Mouse (Mus musculus) forebrain, embryonic 13.5 days (tissue): ENCODE data around the gene Glis3. TPM values are rescaled to one million over a fixed set of nuclear protein-coding genes. Genes with fewer than 3 reads are reported as not detected.
A peak's percentile ranks its signal among the peaks of the same experiment; 100 is the strongest.

ENCODE experiments used
- ATAC-seq: fragments of 200-750 bp; cut with Nextera tagmentation; 2 replicates; pipeline ENCODE4 v1.8.0; 2017
- H3K27ac ChIP-seq: fragments of 300-500 bp; sonication (generic); 2 replicates; pipeline ENCODE4 v1.5.1; 2015; ENCODE audit warnings: inconsistent platforms, mild to moderate bottlenecking, moderate library complexity
- H3K27me3 ChIP-seq: fragments of 300-500 bp; sonication (generic); 2 replicates; pipeline ENCODE4 v1.6.1; 2015; ENCODE audit warnings: mild to moderate bottlenecking, inconsistent platforms
- H3K36me3 ChIP-seq: fragments of 300-500 bp; sonication (generic); 2 replicates; pipeline ENCODE4 v1.6.1; 2015; ENCODE audit warnings: mild to moderate bottlenecking, inconsistent platforms; ENCODE audit not compliant: poor library complexity, severe bottlenecking
- H3K4me1 ChIP-seq: fragments of 300-500 bp; sonication (generic); 2 replicates; pipeline ENCODE4 v1.6.1; 2015; ENCODE audit warnings: inconsistent platforms
- H3K4me2 ChIP-seq: fragments of 300-500 bp; sonication (generic); 2 replicates; pipeline ENCODE4 v1.6.1; 2015; ENCODE audit warnings: inconsistent platforms, mild to moderate bottlenecking, moderate library complexity
- H3K4me3 ChIP-seq: fragments of 300-500 bp; sonication (generic); 2 replicates; pipeline ENCODE4 v1.5.1; 2015; ENCODE audit warnings: mild to moderate bottlenecking, inconsistent platforms
- H3K9ac ChIP-seq: fragments of 300-500 bp; sonication (generic); 2 replicates; pipeline ENCODE4 v1.6.1; 2015; ENCODE audit warnings: mild to moderate bottlenecking, inconsistent platforms
- H3K9me3 ChIP-seq: fragments of 300-500 bp; sonication (generic); replicated peaks from 2 replicates; pipeline ENCODE4 v1.6.1; 2016; ENCODE audit warnings: inconsistent platforms
- WGBS: fragments of 180-500 bp; shearing (Covaris S2); methylation state at CpG from one replicate; pipeline ENCODE4 v1.1.7; 2015; 5-methylcytosine and 5-hydroxymethylcytosine counted together
- polyA plus RNA-seq: library from polyadenylated mRNA; unstranded; fragments of >200 nt; fragmentation: Nextera tagmentation; extraction: Ambion mirVana; gene quantifications from 2 replicates; pipeline ENCODE4 v1.2.1, GENCODE M21; 2015

Glis3 gene
- polyA plus RNA-seq, 1 experiment from 2014 or later, result 1.3 TPM

GRCm38 (mm10) chr19:28649489-28649888 lies 30.4 kb downstream of the Glis3 start:
- Histone ChIP-seq H3K4me3 (no peak overlapping the region), H3K4me2 (no peak overlapping the region), H3K4me1 (no peaks in the 10 kb centered on the region; the same call in 1 of the 2 replicates), H3K36me3 (no peaks in the 10 kb centered on the region), H3K27ac (no peak overlapping the region), H3K9ac (no peak overlapping the region), H3K27me3 (no peaks in the 10 kb centered on the region), H3K9me3 (no peaks in the 10 kb centered on the region)
- WGBS, result 68% methylated on average over 5 of the region's 5 CpGs
- ATAC-seq, result no peak

DNA sequence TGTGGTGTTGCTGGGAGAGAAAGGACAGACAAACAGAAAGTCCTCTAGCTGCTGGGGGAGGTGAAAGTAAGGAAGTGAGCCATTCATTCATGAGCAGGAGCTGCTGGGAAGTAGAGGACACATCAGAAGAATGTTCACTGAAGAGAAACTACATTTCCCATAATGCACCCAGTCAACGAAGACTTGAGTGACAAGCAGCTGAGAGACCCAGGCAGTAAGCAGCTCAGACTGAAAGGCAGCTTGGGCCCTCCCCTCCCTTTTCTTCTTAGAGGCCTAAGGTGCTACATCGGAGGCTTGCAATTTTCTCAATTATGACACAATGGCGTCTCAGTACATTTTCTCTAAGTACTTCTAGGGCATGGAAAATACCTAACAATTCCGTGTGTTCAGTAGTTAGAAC lies 31.0 kb downstream of the Glis3 start:
- H3K4me1 ChIP-seq, result no peaks in the 10 kb centered on the region; the same call in 1 of the 2 replicates

DNA sequence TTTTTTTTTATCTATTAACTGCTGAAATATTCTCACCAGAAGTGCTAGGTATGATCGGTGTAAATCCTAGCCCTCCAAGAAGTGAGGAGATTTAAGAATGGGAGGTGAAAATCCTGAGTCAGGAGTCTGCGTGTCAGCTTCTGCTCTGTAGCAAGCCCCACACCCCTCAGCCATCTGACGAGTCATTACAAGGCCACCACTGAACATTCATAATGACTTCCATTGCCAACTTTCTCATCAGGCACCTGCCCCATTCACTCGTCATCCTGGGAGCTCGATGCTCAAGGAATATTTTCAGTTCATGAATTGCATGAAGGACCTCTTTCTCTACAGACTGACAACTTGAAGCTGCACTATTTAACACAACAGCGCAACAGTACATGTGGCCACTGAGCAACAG lies 32.5 kb downstream of the Glis3 start:
- no peaks in the 10 kb centered on the region for H3K9me3 ChIP-seq
- H3K9ac ChIP-seq, result no peak overlapping the region
- H3K27me3 ChIP-seq, result no peaks in the 10 kb centered on the region
- H3K4me3 ChIP-seq, result no peak overlapping the region
- no peak for ATAC-seq
- H3K27ac ChIP-seq, result no peak overlapping the region
- no peaks in the 10 kb centered on the region; the same call in 1 of the 2 replicates for H3K4me1 ChIP-seq
- no peak overlapping the region for H3K4me2 ChIP-seq
- 78% methylated on average over 6 of the region's 6 CpGs for WGBS
- no peaks in the 10 kb centered on the region for H3K36me3 ChIP-seq

More for the DNA sequence above, 31.0 kb downstream of the Glis3 start:
- WGBS, result 37% methylated on average over 4 of the region's 4 CpGs
- H3K36me3 ChIP-seq, result no peaks in the 10 kb centered on the region
- no peak overlapping the region for H3K4me3 ChIP-seq
- peak; percentile 77 for ATAC-seq
- H3K27ac ChIP-seq, result no peak overlapping the region
- H3K9ac ChIP-seq, result no peak overlapping the region
- H3K27me3 ChIP-seq, result no peaks in the 10 kb centered on the region
- H3K4me2 ChIP-seq, result no peak overlapping the region
- H3K9me3 ChIP-seq, result no peaks in the 10 kb centered on the region

DNA sequence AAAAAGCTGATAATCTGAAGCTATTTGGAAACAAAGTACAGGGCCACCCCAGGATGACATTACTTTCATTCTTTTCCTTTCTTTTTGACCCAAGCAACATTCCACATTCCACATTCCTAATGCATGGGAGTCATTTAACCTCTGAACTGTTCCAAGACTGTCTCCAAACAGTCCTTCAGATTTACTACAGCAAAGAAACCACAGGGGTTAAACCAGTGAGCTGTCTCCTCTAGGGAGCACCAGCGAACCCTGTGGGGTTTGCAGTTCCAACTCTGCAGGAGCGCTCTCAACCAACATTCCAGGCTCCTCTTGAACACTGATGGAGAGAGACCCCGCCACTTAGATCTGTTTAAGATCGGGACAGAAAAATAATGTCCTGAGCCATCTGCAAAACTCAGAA lies 33.6 kb downstream of the Glis3 start:
- H3K4me1 ChIP-seq, result no peaks in the 10 kb centered on the region; the same call in 1 of the 2 replicates
- 60% methylated on average over 4 of the region's 4 CpGs for WGBS
- H3K27me3 ChIP-seq, result no peaks in the 10 kb centered on the region
- no peaks in the 10 kb centered on the region for H3K9me3 ChIP-seq
- no peak overlapping the region for H3K9ac ChIP-seq
- no peak overlapping the region for H3K27ac ChIP-seq
- H3K4me2 ChIP-seq, result no peak overlapping the region
- no peak for ATAC-seq
- H3K36me3 ChIP-seq, result no peaks in the 10 kb centered on the region
- no peak overlapping the region for H3K4me3 ChIP-seq

DNA sequence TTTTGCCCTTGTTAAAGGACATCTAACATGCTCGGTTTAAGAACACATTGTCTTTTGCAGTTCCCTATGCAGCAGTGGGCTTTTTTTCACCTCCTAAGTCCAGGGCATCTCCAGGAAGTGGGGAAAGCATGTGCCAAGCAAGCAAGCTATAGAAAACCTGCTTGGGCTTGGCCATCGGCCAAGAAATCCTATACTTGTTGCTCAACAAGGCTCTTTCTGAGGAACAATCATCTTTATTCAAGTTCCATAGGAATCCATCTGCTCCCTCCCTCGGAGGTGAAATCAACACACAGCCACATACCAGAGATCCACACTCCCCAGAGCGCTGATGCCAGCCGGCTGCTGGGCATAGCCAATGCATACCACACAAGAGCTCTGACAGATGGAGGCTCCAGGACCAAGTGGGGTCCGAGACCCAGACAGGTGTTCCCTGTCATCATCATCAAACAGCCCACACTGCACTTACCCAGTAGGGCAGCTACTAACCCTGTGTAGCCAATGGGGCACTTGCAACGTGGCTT lies 39.0 kb downstream of the Glis3 start:
- no peaks in the 10 kb centered on the region for H3K36me3 ChIP-seq
- peaks cover 19% of the 10 kb centered on the region for H3K4me1 ChIP-seq
- no peak overlapping the region for H3K4me3 ChIP-seq
- H3K9ac ChIP-seq, result no peak overlapping the region
- no peak overlapping the region for H3K4me2 ChIP-seq
- 42% methylated on average over 7 of the region's 7 CpGs for WGBS
- no peak overlapping the region for H3K27ac ChIP-seq
- peak; percentile 84 for ATAC-seq
- H3K9me3 ChIP-seq, result no peaks in the 10 kb centered on the region
- peaks cover 13% of the 10 kb centered on the region; the same call in 1 of the 2 replicates for H3K27me3 ChIP-seq

GRCm38 (mm10) chr19:28635991-28636553 lies 43.8 kb downstream of the Glis3 start:
- WGBS, result 4% methylated on average over 7 of the region's 8 CpGs
- H3K9me3 ChIP-seq, result no peaks in the 10 kb centered on the region
- peak; percentile 70 for ATAC-seq
- H3K4me3 ChIP-seq, result no peak overlapping the region
- peaks cover 24% of the 10 kb centered on the region for H3K4me1 ChIP-seq
- no peak overlapping the region for H3K9ac ChIP-seq
- peak overlapping the region; percentile 8; the same call in 1 of the 2 replicates for H3K4me2 ChIP-seq
- peaks cover 13% of the 10 kb centered on the region; the same call in 1 of the 2 replicates for H3K27me3 ChIP-seq
- peak overlapping the region; percentile 1; the same call in 1 of the 2 replicates for H3K27ac ChIP-seq
- no peaks in the 10 kb centered on the region for H3K36me3 ChIP-seq

DNA sequence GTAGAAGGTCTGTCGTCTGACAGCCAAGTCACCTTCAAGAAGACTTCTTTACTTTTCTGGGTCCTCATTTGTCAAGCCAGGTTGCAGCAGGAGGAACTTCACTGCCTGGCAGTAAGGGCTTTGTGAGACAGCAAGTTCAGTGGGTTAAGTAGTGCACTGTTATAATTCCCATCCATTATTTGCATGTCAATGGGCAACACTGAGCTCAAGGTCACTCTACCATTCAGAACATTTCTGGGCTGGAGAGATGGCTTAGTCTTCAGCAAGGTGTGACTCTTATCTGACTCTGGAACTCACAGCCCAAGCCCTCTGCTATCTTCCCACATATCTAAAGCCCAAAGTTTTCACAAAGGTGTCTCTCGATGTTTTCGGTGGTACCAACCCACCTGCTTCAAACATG lies 44.9 kb downstream of the Glis3 start:
- Histone ChIP-seq H3K27me3 (peaks cover 13% of the 10 kb centered on the region; the same call in 1 of the 2 replicates), H3K4me2 (no peak overlapping the region), H3K4me1 (peaks cover 17% of the 10 kb centered on the region), H3K27ac (no peak overlapping the region), H3K9ac (no peak overlapping the region), H3K9me3 (no peaks in the 10 kb centered on the region), H3K36me3 (no peaks in the 10 kb centered on the region), H3K4me3 (no peak overlapping the region)
- WGBS, result 90% methylated on average over 3 of the region's 3 CpGs
- no peak for ATAC-seq

DNA sequence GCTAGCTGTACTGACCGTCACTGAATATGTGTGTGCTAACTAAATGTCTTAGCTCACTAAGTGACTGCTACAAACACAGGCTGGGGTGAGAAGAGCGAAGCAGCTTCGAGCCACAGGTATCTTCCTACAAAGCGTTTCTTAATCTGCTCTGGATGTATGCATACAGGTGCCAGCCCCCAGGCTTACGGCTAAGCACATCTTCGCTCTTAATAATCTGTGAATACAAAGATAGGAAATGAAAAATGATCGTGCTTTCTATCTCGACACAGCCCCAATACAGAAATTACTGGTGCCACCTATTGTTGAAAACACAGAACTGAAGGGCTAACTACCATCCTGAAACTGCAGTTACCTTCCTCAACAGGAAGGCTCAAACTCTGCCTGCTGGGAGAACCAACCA lies 51.5 kb downstream of the Glis3 start:
- Histone ChIP-seq H3K4me3 (no peak overlapping the region), H3K4me2 (no peak overlapping the region), H3K27ac (no peak overlapping the region), H3K4me1 (no peaks in the 10 kb centered on the region), H3K9me3 (no peaks in the 10 kb centered on the region), H3K9ac (no peak overlapping the region), H3K36me3 (no peaks in the 10 kb centered on the region), H3K27me3 (no peaks in the 10 kb centered on the region)
- WGBS, result 57% methylated on average over 8 of the region's 8 CpGs
- ATAC-seq, result peak; percentile 59; the same call in 1 of the 2 replicates

DNA sequence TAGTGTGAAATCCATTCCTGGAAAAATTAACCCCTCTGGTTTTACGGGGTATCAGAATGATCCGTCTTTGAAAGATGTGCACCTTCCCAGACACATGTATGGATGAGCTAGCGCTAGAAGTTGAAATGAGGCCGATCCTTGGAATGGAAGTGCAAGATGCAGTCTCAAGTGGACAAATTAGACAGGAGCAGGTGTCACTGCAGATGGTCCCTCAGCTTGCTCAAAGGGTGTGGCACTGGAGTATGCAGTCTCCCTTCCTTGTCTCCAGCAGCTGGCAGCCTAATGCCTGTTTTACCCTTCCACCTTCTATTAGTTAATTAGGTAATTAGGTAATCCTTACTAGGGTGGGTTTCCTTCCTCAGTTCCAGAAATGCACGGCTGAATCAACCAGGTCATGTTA lies 53.7 kb downstream of the Glis3 start:
- Histone ChIP-seq H3K27me3 (no peaks in the 10 kb centered on the region), H3K4me1 (no peaks in the 10 kb centered on the region), H3K9me3 (no peaks in the 10 kb centered on the region), H3K36me3 (no peaks in the 10 kb centered on the region), H3K27ac (no peak overlapping the region), H3K4me3 (no peak overlapping the region), H3K4me2 (no peak overlapping the region), H3K9ac (no peak overlapping the region)
- WGBS, result 84% methylated on average over 5 of the region's 5 CpGs
- ATAC-seq, result no peak

DNA sequence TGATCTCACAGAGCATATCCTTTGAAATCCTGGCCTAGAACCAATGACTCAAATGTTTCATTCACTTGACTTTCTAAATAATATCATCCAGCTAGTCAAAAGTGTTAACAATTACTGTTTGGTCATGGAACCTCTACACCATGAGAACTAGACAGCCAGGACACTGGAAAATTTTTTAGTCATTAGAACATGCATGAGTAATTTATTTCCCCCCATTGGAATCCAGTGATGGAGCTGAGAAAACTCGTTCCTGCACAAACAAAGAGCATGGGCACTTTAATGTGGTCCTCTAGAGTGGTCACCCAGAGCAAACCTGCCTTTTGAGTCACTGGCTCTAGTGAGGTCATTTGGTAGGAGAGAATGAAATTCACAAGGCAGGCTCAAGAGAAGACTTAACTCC lies 55.3 kb downstream of the Glis3 start:
- H3K9ac ChIP-seq, result no peak overlapping the region
- no peak overlapping the region for H3K27ac ChIP-seq
- H3K9me3 ChIP-seq, result no peaks in the 10 kb centered on the region
- H3K36me3 ChIP-seq, result no peaks in the 10 kb centered on the region
- no peak overlapping the region for H3K4me2 ChIP-seq
- H3K4me1 ChIP-seq, result no peaks in the 10 kb centered on the region
- WGBS, result 82% methylated on average over 1 of the region's 1 CpGs
- no peaks in the 10 kb centered on the region for H3K27me3 ChIP-seq
- no peak for ATAC-seq
- no peak overlapping the region for H3K4me3 ChIP-seq

GRCm38 (mm10) chr19:28623726-28624125 lies 56.2 kb downstream of the Glis3 start:
- no peak overlapping the region for H3K9ac ChIP-seq
- no peaks in the 10 kb centered on the region for H3K36me3 ChIP-seq
- H3K27me3 ChIP-seq, result no peaks in the 10 kb centered on the region
- WGBS, result 86% methylated on average over 10 of the region's 10 CpGs
- H3K4me3 ChIP-seq, result no peak overlapping the region
- no peak overlapping the region for H3K4me2 ChIP-seq
- no peak for ATAC-seq
- no peak overlapping the region for H3K27ac ChIP-seq
- no peaks in the 10 kb centered on the region for H3K4me1 ChIP-seq
- no peaks in the 10 kb centered on the region for H3K9me3 ChIP-seq

- no peak overlapping the region for H3K27ac ChIP-seq
- H3K36me3 ChIP-seq, result no peaks in the 10 kb centered on the region
- no peaks in the 10 kb centered on the region for H3K4me1 ChIP-seq
- no peak overlapping the region for H3K4me2 ChIP-seq
- H3K4me3 ChIP-seq, result no peak overlapping the region
- WGBS, result 91% methylated on average over 11 of the region's 11 CpGs
- H3K27me3 ChIP-seq, result 0 out of 2 replicates have a peak, but pooled peaks cover 2% of the 10 kb centered on the region
- H3K9me3 ChIP-seq, result no peaks in the 10 kb centered on the region
- no peak for ATAC-seq
- H3K9ac ChIP-seq, result no peak overlapping the region
Measured at GRCm38 (mm10) chr19:28621608-28622505, 58.0 kb downstream of the Glis3 start.
